Mouse (Mus musculus): ENCODE results near the gene Tle4. TPM values are rescaled to one million over a fixed set of nuclear protein-coding genes. Genes with fewer than 3 reads are reported as not detected.

Tle4 gene
- polyA plus RNA-seq, 1 experiment = 45.5 TPM

DNA sequence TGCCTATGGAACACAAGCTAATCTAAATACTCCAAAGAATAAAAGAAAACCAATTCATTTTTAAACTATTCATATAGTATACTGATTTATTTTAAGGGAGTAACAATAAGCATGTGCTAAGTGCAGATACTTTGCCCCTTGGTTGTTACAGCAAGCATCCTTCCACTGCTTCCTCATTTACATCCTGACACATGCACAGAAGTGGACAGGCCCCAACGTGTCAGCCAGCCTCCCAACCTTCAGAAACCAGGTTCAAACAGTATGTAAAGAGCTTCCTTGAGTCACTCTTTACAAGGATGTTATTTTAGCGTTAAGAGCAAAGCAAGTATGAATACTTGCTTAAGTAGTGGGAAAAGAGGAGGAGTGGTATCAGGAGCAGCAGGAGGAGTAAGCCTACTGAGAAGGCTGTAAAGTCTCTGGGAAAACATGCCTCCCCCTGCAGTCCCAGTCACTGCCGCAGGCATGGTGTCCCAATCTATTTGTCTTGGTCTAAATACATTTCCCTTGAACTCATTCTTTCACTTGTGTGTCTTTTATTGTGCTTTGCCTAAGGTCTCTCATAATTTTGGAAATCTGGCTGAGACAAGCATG, 97.9 kb downstream of the Tle4 start:
- no peak overlapping the region for H3K4me3 ChIP-seq (ENCODE audit: low read depth, low read length)
- H3K27me3 ChIP-seq (ENCODE audit: control insufficient read depth, insufficient read depth, low read length, poor library complexity, severe bottlenecking) = no peaks in the 10 kb centered on the region
- no peak for TF ChIP-seq POLR2A (IDR thresholded peaks at IDR 0.05; ENCODE audit: insufficient read depth, low read length)
- TF ChIP-seq EP300 (IDR thresholded peaks at IDR 0.05; ENCODE audit: insufficient read depth, low read depth, low read length) = no peak
- no peak for TF ChIP-seq CTCF (IDR thresholded peaks at IDR 0.05; ENCODE audit: low read depth, low read length)
- H3K4me1 ChIP-seq (ENCODE audit: control insufficient read depth, insufficient read depth, low read length) = peaks cover 1% of the 10 kb centered on the region
- no peak overlapping the region for H3K9ac ChIP-seq (ENCODE audit: low read depth, poor library complexity, severe bottlenecking)
- H3K36me3 ChIP-seq (ENCODE audit: control insufficient read depth, insufficient read depth, low read length, poor library complexity, severe bottlenecking) = peaks cover 10% of the 10 kb centered on the region
- peak overlapping the region; percentile 44 for H3K27ac ChIP-seq (ENCODE audit: insufficient read depth, low read length)
- H3K9me3 ChIP-seq (replicated peaks; ENCODE audit: control insufficient read depth, insufficient read depth, low read length, poor library complexity, severe bottlenecking) = no peaks in the 10 kb centered on the region

- H3K4me3 ChIP-seq (ENCODE audit: low read depth, low read length) = no peak overlapping the region
- no peaks in the 10 kb centered on the region for H3K4me1 ChIP-seq (ENCODE audit: control insufficient read depth, insufficient read depth, low read length)
- no peak overlapping the region for H3K9ac ChIP-seq (ENCODE audit: low read depth, poor library complexity, severe bottlenecking)
- no peaks in the 10 kb centered on the region for H3K9me3 ChIP-seq (replicated peaks; ENCODE audit: control insufficient read depth, insufficient read depth, low read length, poor library complexity, severe bottlenecking)
- H3K27me3 ChIP-seq (ENCODE audit: control insufficient read depth, insufficient read depth, low read length, poor library complexity, severe bottlenecking) = no peaks in the 10 kb centered on the region
- no peak overlapping the region for H3K27ac ChIP-seq (ENCODE audit: insufficient read depth, low read length)
- no peak for TF ChIP-seq POLR2A (IDR thresholded peaks at IDR 0.05; ENCODE audit: insufficient read depth, low read length)
- no peak for TF ChIP-seq CTCF (IDR thresholded peaks at IDR 0.05; ENCODE audit: low read depth, low read length)
- no peak for TF ChIP-seq EP300 (IDR thresholded peaks at IDR 0.05; ENCODE audit: insufficient read depth, low read depth, low read length)
- peaks cover 10% of the 10 kb centered on the region for H3K36me3 ChIP-seq (ENCODE audit: control insufficient read depth, insufficient read depth, low read length, poor library complexity, severe bottlenecking)
Observed at GRCm38 (mm10) chr19:14493047-14493446, 104.8 kb downstream of the Tle4 start.

DNA sequence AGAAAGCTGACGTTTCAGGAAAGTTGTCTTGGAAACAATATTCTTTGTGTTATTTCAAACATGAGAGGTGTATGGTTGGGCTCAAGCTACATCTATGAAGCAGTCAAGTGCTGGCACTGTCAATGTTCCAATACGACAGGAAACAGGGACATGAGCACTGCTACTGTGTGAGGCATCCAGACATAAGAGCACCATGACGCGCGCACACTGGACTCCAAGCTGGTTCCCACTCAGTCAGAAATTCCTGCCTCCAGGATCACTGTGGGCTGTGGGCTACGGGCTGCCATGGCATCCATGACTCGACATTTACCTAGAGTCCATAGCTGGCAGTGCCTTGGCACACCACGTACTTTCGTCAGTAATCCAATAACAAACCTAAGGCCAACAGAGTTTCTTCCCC, 110.7 kb downstream of the Tle4 start:
- Histone ChIP-seq H3K4me1 (ENCODE audit: control insufficient read depth, insufficient read depth, low read length) (no peaks in the 10 kb centered on the region), H3K4me3 (ENCODE audit: low read depth, low read length) (no peak overlapping the region), H3K36me3 (ENCODE audit: control insufficient read depth, insufficient read depth, low read length, poor library complexity, severe bottlenecking) (no peaks in the 10 kb centered on the region), H3K9me3 (replicated peaks; ENCODE audit: control insufficient read depth, insufficient read depth, low read length, poor library complexity, severe bottlenecking) (0 out of 2 replicates have a peak, but pooled peaks cover 2% of the 10 kb centered on the region), H3K27ac (ENCODE audit: insufficient read depth, low read length) (no peak overlapping the region), H3K9ac (ENCODE audit: low read depth, poor library complexity, severe bottlenecking) (no peak overlapping the region), H3K27me3 (ENCODE audit: control insufficient read depth, insufficient read depth, low read length, poor library complexity, severe bottlenecking) (no peaks in the 10 kb centered on the region)
- no peak for TF ChIP-seq EP300 (IDR thresholded peaks at IDR 0.05; ENCODE audit: insufficient read depth, low read depth, low read length)
- no peak for TF ChIP-seq CTCF (IDR thresholded peaks at IDR 0.05; ENCODE audit: low read depth, low read length)
- no peak for TF ChIP-seq POLR2A (IDR thresholded peaks at IDR 0.05; ENCODE audit: insufficient read depth, low read length)

GRCm38 (mm10) chr19:14485176-14485575, 112.7 kb downstream of the Tle4 start:
- Histone ChIP-seq H3K4me3 (ENCODE audit: low read depth, low read length) (no peak overlapping the region), H3K36me3 (ENCODE audit: control insufficient read depth, insufficient read depth, low read length, poor library complexity, severe bottlenecking) (0 out of 2 replicates have a peak, but pooled peaks cover 2% of the 10 kb centered on the region), H3K27me3 (ENCODE audit: control insufficient read depth, insufficient read depth, low read length, poor library complexity, severe bottlenecking) (no peaks in the 10 kb centered on the region), H3K4me1 (ENCODE audit: control insufficient read depth, insufficient read depth, low read length) (no peaks in the 10 kb centered on the region), H3K9me3 (replicated peaks; ENCODE audit: control insufficient read depth, insufficient read depth, low read length, poor library complexity, severe bottlenecking) (0 out of 2 replicates have a peak, but pooled peaks cover 2% of the 10 kb centered on the region), H3K9ac (ENCODE audit: low read depth, poor library complexity, severe bottlenecking) (no peak overlapping the region), H3K27ac (ENCODE audit: insufficient read depth, low read length) (no peak overlapping the region)
- no peak for TF ChIP-seq POLR2A (IDR thresholded peaks at IDR 0.05; ENCODE audit: insufficient read depth, low read length)

DNA sequence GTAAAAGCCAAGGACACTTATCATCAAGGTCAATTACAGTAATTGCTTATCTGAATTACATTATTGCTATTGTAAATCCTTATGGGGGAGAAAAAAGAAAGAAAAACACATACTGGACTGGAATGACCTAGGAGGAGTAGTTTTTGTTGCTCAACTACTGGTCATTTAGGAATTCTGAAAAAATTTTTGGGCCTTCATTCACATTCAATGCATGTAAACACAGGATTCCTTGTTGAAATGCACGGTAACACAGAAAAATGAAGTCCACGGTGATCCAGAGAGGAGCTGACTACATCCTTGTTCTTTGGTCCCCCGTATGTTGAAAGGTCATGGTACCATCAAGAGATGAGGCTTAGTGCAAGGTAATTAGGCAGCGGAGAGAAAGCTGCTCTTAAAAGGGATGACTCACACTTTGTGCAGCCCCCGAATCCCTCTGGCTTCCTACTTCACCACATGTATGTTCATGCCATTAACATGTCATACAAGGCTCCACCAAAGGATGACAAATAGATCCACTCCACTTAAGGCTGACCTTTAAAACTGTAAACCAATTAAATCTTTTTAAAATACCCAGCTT, 115.2 kb downstream of the Tle4 start:
- H3K36me3 ChIP-seq (ENCODE audit: control insufficient read depth, insufficient read depth, low read length, poor library complexity, severe bottlenecking) = 0 out of 2 replicates have a peak, but pooled peaks cover 2% of the 10 kb centered on the region
- H3K27ac ChIP-seq (ENCODE audit: insufficient read depth, low read length) = peak overlapping the region; percentile 28; the same call in 1 of the 2 replicates
- TF ChIP-seq POLR2A (IDR thresholded peaks at IDR 0.05; ENCODE audit: insufficient read depth, low read length) (no peak), EP300 (IDR thresholded peaks at IDR 0.05; ENCODE audit: insufficient read depth, low read depth, low read length) (no peak), CTCF (IDR thresholded peaks at IDR 0.05; ENCODE audit: low read depth, low read length) (no peak)
- no peak overlapping the region for H3K9ac ChIP-seq (ENCODE audit: low read depth, poor library complexity, severe bottlenecking)
- H3K9me3 ChIP-seq (replicated peaks; ENCODE audit: control insufficient read depth, insufficient read depth, low read length, poor library complexity, severe bottlenecking) = 0 out of 2 replicates have a peak, but pooled peaks cover 2% of the 10 kb centered on the region
- no peak overlapping the region for H3K4me3 ChIP-seq (ENCODE audit: low read depth, low read length)
- no peaks in the 10 kb centered on the region for H3K27me3 ChIP-seq (ENCODE audit: control insufficient read depth, insufficient read depth, low read length, poor library complexity, severe bottlenecking)
- no peaks in the 10 kb centered on the region for H3K4me1 ChIP-seq (ENCODE audit: control insufficient read depth, insufficient read depth, low read length)

All from ES-Bruce4 (cell line).